Mouse (Mus musculus) retina, adult 2 months (tissue): ENCODE measurements around the gene Chid1.
"Not testable (repeated sequence)": the region's sequence is repeated elsewhere in the genome, so short reads cannot be mapped to it uniquely, and the experiment has no call there.

Source experiments
- DNase-seq: peaks from one replicate; pipeline ENCODE4 v3.0.0-alpha.2; 2012; ENCODE audit warnings: low read depth, low spot score

Chid1 gene

DNA sequence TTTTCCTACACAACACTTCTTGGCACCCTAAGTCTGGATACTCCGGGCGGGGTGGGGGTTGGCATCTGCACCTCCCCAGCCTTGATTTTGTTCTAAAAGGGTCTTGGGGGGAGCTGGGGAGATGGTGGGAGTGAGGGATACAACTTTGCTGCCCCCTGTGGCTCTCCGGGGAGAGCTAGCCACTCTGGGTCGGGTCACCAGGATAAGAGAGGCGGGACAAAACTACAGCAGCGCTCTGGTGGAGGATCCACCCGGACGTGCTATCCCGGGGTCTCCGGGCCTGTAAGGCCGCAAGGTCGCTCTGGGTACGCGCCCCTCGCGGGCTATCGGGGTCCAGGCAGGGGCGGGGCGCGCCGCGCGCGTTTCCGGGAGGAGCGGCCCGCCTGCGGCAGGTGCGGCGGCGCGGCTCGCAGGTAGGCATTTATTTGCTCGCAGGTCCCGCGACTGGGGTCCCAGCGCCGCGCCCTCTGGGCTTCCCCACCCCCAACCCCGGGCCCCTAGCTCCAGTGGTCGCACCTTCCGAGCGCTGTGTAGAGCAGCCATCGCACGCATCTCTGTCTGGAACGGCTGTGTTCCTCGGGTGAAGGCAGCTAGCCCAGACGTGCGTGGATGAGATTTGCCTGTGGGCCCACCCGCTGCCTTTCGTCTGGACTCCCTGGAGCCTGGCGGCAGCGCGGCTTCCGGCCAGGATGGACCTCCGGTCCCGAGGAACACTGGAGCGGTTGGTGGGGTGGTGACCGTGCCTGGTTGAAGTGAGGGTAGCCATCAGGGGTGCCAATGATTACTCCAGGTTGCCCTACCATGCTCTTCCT is 77.9 kb downstream of the Chid1 start:
- no peak for DNase-seq

GRCm38 (mm10) chr7:141460391-141461113 is 79.1 kb downstream of the Chid1 start, which contains the start of gene Cracr2b:
TSS of gene Cracr2b (plus strand) at chr7:141461094.
- DNase-seq: no peak

DNA sequence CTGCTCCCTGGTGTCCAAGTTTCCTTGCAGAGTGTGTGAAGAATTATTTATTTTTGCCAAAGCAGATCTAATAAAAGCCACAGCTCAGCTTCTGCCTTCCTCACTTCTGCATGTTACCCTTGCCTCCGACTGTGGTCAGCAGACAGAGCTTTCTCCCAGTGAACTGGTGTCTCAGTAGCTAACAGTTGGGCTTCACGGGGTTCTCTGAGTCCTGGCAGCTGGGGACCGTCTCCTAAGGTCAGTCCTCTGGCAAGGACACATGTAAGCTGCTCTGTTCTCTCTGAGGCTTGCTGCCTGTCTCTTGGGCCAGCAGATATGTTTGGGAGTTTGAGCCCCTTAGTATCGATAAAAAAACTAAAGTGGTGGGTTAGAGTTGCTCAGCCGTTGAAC is 79.7 kb downstream of the Chid1 start:
- DNase-seq: no peak

DNA sequence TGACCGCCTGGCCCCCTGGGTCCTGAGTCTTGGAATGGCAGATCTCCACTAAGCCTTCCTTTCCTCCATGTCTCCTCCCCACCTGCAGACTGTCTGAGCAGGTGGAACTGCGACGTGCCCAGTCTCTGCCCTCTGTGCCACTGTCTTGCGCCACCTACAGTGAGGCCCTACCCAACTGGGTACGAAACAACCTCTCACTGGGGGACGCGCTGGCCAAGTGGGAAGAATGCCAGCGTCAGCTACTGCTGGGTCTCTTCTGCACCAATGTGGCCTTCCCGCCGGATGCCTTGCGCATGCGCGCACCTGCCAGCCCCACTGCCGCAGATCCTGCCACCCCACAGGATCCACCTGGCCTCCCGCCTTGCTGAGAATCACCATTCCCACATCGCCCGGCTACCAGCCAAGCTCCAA is 80.4 kb downstream of the Chid1 start:
- DNase-seq: no peak

DNA sequence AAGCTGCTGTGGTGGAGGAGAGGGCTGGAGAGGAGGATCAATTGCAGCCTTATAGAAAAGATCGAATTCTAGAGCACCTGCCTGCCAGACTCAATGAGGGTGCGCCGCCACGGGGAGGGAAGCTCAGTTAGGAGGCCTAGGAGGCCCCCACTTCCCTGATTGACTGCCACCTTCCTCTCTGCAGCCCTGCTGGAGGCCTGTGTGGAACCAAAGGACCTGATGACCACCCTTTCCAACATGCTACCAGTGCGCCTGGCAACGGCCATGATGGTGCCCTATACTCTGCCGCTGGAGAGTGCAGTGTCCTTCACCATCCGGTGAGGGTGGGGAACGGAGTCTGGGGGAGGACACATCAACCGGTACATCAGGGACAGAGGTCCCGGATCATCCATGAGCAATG is 81.0 kb downstream of the Chid1 start:
- DNase-seq: no peak

GRCm38 (mm10) chr7:141457986-141458660 is 81.5 kb downstream of the Chid1 start:
- DNase-seq: no peak

GRCm38 (mm10) chr7:141457236-141457635 is 82.4 kb downstream of the Chid1 start:
- no peak for DNase-seq

DNA sequence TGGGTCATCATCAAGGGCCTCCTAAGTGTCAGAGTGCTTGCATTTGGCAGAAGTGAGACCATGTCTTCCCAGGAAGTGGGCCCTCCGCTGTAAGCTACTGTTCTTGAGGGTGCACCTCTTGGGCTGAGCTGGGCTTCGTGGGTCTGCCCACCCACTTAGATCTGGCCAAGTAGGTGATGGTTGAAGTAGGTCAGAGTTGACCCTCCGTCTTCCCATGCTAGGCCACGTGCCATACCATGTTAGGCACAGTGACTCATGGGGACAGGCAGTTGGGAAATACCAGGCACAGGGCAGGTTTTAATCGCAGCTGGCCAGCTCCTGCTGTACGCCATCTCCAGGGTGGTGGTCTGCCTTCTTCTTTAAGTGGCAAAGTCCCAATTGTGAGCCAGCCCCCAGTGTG is 82.9 kb downstream of the Chid1 start:
- no peak for DNase-seq

DNA sequence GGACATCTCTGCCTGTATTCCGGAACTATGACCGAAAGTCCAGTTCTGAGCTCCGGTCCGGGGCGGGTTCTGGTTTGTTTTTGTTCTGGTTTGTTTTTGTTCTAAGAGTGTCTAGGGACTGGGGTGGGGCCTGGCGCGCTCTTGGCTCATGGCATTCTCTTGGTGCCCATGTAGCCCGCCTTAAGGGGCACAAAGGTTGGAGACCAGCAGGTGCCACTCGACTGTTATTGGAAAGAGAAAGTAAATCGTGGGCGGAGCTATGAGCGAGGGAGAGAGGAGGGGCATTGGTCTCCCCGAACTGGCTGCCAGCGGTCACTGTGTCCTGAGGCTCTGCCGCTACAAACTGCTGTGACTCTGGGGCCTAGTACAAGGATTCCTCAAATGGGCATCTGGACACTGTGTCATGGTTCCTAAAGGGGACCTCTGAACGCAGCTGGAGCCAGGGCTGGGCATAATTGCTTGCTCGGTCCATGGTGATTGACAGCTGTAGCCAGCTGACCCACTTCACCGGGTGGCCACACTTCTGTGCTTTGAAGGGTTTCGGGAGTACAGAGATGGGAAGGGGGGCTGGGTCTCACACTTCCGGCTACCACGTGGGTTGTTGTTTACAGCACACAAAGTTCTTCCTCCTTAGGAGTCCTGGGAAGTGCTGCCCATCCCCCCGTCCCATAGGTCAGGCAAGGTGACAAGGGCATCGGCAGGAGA is 83.9 kb downstream of the Chid1 start:
- DNase-seq: no peak

DNA sequence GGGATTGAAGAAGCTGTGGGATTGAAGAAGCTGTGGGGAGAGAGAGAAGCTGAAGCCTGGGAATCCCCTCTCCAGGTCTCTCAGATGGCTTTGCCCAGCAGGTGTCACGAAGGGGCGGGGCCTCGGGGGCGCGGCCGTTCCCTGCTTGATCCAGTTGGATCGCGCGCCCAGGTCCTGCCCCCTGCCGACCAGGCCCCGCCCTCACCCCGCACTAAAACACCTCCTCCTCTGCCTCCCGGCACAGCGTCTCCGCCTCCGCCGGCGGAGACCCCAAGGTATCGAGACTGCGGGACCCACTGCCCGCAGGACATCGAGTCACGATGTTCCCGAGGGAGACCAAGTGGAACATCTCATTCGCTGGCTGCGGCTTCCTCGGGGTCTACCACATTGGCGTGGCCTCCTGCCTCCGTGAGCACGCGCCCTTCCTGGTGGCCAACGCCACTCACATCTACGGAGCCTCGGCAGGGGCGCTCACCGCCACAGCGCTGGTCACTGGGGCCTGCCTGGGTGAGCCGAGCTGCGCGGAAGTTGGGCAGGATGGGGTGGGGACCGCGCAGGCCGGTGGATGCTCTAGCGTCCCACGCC is 84.6 kb downstream of the Chid1 start, which contains the start of gene Pnpla2:
TSS of gene Pnpla2 (plus strand) at position 232 of the 585 bp plus-strand sequence.
- DNase-seq: peak; percentile 76

GRCm38 (mm10) chr7:141453636-141454035 is 86.0 kb downstream of the Chid1 start:
- no peak for DNase-seq

DNA sequence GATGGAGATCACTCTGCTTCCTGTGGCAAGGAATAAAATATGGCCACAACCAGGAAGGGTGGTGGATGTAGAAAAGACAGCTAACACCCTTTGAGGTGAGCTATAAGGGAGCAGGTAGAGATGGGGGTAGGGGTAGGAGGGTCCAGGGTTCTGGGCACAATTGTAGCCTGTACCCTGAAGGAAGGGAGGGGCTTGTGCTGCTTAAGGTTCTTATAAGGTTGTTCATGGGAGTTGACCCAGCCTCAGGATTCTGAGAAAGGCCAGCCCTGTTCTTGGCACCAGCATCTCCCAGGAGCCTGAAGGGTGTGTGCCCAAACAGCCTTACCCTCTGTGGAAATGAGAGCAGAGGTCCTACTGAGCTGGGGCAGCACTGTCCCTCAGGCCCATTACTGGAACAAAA is 87.7 kb downstream of the Chid1 start:
- DNase-seq: no peak

DNA sequence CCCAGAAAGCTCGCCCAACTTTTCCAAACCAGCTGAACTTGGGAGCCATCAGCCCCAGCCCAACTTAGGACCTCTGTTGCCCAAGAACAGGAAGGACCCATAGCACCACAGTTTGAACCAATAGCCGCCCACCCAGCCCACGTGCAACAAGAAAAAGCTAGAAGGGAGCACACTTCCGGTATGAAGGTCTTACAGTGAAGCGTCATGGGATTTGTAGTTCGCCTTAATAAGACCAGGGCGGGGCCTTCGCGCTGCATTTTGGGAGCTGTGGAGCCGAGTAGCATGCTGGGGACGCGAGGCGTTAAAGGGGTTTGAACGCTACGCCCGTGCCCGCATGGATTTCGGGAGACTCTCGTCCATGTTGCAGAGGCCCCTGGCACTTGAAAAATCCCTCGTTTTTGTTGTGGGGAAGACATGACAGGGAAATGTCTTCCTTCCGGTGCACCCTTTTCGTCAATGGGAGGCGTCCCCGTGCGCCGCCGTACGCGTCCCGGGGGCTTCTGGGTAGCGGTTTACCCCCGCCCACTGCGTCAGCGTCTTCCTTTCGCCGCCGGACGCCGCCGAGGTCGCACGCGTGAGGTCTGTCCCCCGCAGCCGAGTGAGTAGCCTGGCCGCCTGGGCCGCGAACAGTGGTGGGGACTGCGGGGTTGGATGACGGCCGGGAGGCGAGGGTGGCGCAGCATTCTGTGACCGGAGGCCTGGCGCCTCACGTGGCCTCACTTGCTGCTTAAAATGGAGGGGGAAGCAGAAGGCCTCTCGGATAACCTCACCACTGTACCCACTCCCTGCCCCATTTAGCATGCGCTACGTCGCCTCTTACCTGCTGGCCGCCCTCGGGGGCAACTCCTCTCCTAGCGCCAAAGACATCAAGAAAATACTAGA is 92.3 kb downstream of the Chid1 start, which contains the start of gene Rplp2:
TSS of gene Rplp2 (plus strand) at position 261 of the 882 bp plus-strand sequence.
- DNase-seq: peak; percentile 84

DNA sequence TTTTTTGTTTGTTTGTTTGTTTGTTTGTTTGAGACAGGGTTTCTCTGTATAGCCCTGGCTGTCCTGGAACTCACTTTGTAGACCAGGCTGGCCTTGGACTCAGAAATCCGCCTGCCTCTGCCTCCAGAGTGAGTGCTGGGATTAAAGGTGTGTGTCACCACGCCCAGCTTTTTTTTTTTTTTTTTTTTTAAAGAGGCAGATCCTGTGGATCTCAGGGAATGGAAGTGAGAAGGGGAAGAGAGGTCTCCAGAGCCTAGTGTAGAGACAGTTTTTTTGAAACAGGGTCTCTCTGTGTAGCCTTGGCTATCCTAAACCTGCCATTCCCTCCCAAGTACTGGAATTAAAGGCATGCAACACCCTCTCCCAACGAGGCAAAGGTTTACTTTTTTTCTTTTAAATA is 93.3 kb downstream of the Chid1 start:
- not testable (repeated sequence) for DNase-seq

DNA sequence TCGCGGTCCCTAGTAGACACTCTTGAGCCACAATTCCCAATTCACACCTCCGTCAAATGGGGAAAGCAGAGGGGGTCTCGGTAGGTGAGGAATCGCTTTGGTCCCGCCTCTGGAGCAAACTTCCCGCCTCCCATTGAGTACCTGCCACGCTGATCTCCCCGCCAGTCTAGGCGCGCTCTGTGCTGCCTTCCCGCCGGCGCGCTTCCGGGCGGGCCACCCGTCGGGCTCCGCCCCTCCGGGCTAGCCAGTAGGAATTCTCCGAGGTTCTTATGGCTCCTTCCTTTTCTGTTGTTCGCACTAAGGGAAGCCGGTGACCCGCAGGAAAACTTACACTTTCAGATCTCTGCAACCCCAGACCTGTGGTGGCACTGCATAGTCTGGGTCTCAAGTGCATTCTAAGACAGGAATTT is 95.8 kb downstream of the Chid1 start, which contains the start of gene Pidd1:
TSS of gene Pidd1 (minus strand) at position 198 of the 410 bp plus-strand sequence.
- no peak for DNase-seq
